Mouse (Mus musculus) heart, embryonic 12.5 days (tissue): Measurements from ENCODE around the gene Rras. TPM values are rescaled to one million over a fixed set of nuclear protein-coding genes. Genes with fewer than 3 reads are reported as not detected.

Experiments used
- ATAC-seq: fragments of 200-750 bp; cut with Nextera tagmentation; 2 replicates; pipeline ENCODE4 v1.8.0; 2017; ENCODE audit warnings: moderate TSS enrichment, moderate library complexity; ENCODE audit not compliant: insufficient number of reproducible peaks, low FRiP score
- H3K27ac ChIP-seq: fragments of 300-500 bp; sonication (generic); 2 replicates; pipeline ENCODE4 v1.5.1; 2016; ENCODE audit warnings: mild to moderate bottlenecking, moderate library complexity; ENCODE audit not compliant: poor library complexity, severe bottlenecking
- H3K27me3 ChIP-seq: fragments of 300-500 bp; sonication (generic); replicated peaks from 2 replicates; pipeline ENCODE4 v1.6.1; 2016; ENCODE audit warnings: mild to moderate bottlenecking, moderate library complexity
- H3K36me3 ChIP-seq: fragments of 300-500 bp; sonication (generic); 2 replicates; pipeline ENCODE4 v1.6.1; 2016; ENCODE audit warnings: mild to moderate bottlenecking, moderate library complexity
- H3K4me1 ChIP-seq: fragments of 300-500 bp; sonication (generic); replicated peaks from 2 replicates; pipeline ENCODE4 v1.6.1; 2016; ENCODE audit warnings: mild to moderate bottlenecking
- H3K4me2 ChIP-seq: fragments of 300-500 bp; sonication (generic); 2 replicates; pipeline ENCODE4 v1.6.1; 2016; ENCODE audit warnings: mild to moderate bottlenecking, moderate library complexity
- H3K4me3 ChIP-seq: fragments of 300-500 bp; sonication (generic); 2 replicates; pipeline ENCODE4 v1.5.1; 2016; ENCODE audit warnings: mild to moderate bottlenecking
- H3K9ac ChIP-seq: fragments of 300-500 bp; sonication (generic); 2 replicates; pipeline ENCODE4 v1.6.1; 2016; ENCODE audit warnings: mild to moderate bottlenecking, moderate library complexity
- H3K9me3 ChIP-seq: fragments of 300-500 bp; sonication (generic); replicated peaks from 2 replicates; pipeline ENCODE4 v1.6.1; 2016; ENCODE audit warnings: mild to moderate bottlenecking, moderate library complexity
- WGBS: fragments of 180-500 bp; shearing (Covaris S2); methylation state at CpG from one replicate; pipeline ENCODE4 v1.1.7; 2016; 5-methylcytosine and 5-hydroxymethylcytosine counted together
- polyA plus RNA-seq: library from polyadenylated mRNA; unstranded; fragments of >200 nt; fragmentation: Nextera tagmentation; extraction: Ambion mirVana; gene quantifications from 2 replicates; pipeline ENCODE4 v1.2.1, GENCODE M21; 2016

The Rras gene
- polyA plus RNA-seq, 1 experiment from 2014 or later = 79.3 TPM

DNA sequence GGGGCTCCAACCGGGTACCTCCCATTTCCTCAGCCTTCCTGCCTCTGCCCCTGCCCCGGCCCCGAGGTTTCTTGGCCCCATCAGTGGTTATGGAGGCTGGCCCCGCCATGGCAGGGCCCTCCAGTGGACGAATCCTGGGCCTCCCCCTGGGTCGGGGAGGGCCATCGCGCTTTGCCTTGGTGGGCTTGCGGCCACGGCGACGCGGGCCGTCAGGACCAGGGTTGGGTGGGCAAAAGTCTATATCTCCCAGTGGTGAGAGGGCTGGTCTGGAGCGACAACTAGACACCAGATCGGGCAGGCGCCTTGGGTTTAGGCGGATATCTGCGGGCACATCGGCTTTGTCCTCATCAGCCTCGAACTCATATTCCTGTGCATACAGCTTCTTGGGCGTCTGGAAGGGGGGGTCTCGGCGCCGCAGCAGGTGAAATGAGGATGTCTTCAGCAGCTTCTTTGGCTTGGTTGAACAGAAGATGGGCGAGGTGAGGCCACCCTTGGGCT is 29.1 kb downstream of the Rras start:
- Histone ChIP-seq H3K9me3 (no peaks in the 10 kb centered on the region), H3K36me3 (peaks cover 89% of the 10 kb centered on the region), H3K4me3 (no peak overlapping the region), H3K27ac (no peak overlapping the region), H3K27me3 (no peaks in the 10 kb centered on the region), H3K9ac (no peak overlapping the region), H3K4me2 (no peak overlapping the region), H3K4me1 (peaks cover 19% of the 10 kb centered on the region)
- 94% methylated on average over 26 of the region's 26 CpGs for WGBS
- no peak for ATAC-seq

DNA sequence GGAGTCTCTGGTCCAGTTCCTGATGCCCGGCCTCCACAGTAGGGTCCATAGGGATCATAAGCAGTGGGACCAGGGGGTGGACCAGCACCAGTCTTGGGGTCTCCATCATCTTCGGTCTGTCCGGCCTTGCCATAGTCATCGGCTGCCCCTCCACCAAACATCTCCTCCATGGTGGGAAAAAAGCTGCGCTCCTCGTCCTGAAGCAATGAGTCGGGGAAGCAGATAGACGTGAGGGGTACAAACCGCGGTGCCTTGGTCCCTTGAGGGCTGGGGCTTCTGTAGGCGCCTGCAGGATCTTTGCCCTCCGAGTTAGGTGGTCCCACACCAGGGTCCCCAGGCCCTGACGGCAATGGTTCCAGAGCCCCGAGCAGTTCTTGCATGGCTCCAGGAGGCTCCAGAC is 29.7 kb downstream of the Rras start:
- Histone ChIP-seq H3K27ac (no peak overlapping the region), H3K4me3 (no peak overlapping the region), H3K9ac (no peak overlapping the region), H3K4me2 (no peak overlapping the region), H3K36me3 (peaks cover 83% of the 10 kb centered on the region), H3K4me1 (peaks cover 21% of the 10 kb centered on the region), H3K27me3 (no peaks in the 10 kb centered on the region), H3K9me3 (no peaks in the 10 kb centered on the region)
- ATAC-seq = no peak
- WGBS = 96% methylated on average over 14 of the region's 14 CpGs

DNA sequence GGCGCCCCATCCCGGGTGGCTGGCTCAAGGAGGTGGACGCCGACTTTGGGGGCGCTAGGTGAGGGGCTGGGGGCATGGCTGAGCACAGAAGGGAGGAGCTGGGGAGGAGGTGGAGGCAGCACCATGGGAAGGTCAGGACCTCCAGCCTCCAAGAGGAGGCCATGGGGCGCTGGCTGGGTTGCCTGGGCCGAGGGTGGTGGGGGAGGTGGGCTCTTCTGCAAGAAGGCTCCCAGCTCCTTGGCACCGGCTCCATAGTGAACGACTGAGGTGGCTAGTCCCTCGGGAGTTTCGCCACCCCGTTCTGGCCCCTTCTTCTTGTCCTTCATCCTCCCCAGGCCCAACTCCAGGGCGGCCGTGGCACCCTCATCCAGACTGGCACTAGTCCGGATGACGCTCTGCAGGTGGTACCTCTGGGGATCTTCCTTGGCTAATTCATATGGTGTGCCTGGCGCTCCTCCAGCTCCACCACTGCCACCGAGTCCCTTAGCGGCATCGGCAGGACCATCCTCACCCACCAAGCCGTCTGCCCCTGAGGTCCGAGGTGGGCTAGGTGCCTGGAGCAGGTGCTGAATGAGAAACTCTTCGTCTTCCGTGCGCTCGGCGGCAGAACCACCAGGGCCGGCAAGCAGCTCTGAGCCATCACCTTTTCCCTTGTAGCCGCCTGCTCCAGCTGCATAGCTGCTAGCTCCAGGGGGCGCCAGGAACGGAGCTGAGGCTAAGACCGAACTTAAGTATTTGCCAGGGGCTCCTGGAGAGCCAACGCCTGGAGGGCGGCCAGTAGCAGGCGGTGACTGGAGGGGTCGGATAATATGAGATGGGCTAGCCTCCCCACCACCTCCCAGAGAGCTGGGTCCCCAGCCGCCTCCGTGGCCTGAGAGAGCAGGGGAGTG is 30.5 kb downstream of the Rras start:
- H3K27me3 ChIP-seq = no peaks in the 10 kb centered on the region
- WGBS = 92% methylated on average over 38 of the region's 38 CpGs
- H3K4me2 ChIP-seq = no peak overlapping the region
- no peak overlapping the region for H3K9ac ChIP-seq
- H3K36me3 ChIP-seq = peaks cover 75% of the 10 kb centered on the region
- peaks cover 21% of the 10 kb centered on the region for H3K4me1 ChIP-seq
- no peak for ATAC-seq
- no peak overlapping the region for H3K4me3 ChIP-seq
- H3K27ac ChIP-seq = no peak overlapping the region
- no peaks in the 10 kb centered on the region for H3K9me3 ChIP-seq

DNA sequence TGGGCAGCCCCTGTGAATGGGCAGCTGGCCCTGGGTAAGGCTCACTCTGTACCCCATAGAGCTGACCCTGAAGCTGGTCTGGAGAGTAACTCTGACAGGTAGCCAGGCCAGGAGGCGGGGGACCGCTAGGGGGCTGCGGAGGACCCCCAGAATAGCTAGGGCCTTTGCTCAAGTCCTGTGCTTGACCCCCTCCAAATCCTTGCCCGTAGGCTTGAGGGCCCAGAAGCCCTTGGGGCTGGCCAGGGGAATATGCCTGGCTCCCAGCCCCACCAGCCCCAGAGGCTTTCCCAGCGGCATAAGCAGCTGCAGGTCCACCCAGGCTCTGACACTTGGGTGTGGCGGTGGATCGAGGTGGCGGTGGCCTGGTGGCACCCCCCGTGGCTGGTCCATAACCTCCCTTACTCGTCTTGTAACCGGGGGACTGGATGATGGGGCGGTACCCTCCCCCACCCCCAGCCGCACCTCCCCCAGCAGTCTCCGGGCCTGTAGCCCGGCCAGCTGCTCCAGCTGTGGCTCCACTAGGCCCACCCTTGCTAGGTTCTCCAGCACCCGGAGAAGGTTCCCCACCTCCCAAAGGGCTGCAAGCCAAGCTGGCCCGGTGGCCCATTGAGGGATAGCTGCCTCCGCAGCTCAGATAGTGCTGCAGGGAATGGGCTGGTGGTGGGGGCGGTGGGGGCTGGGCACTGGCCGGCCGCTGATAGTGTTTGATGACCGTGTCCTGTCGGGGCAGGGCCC is 31.3 kb downstream of the Rras start:
- ATAC-seq = no peak
- Histone ChIP-seq H3K27ac (no peak overlapping the region), H3K4me3 (no peak overlapping the region), H3K9ac (no peak overlapping the region), H3K27me3 (no peaks in the 10 kb centered on the region), H3K36me3 (peaks cover 67% of the 10 kb centered on the region), H3K4me1 (peaks cover 21% of the 10 kb centered on the region), H3K9me3 (no peaks in the 10 kb centered on the region), H3K4me2 (no peak overlapping the region)
- 93% methylated on average over 23 of the region's 23 CpGs for whole genome bisulfite sequencing

DNA sequence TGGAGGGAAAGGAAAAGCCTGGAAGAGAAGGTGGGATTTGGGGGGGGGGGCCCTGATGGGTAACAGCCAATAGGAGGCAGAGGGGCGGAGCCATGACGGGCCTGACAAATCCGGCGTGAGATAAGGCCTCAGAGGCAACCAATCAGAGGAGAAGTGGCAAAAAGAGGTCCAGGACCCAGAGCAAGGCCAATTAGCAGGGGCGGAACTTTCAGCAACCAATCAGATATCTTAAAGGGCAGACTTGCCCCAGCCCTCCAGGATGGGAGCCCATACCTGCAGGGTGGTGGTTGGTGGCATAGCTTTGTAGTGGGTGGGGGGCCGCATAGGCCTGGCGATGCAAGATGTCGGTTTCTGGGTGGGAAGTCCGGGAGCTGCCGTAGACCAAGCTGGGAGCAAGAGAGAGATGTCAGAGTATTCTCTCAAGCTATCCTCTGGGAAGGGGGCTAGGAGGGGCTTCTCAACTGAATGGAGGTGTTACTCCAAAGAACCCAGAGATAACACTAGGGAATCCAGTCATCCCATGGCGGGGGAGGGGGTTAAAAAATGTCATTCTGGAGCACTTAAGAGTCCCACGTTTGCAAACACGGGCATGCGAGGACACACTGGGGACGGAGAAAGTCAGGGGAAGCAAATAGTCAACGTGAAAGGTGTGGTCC is 33.3 kb downstream of the Rras start:
- peak overlapping the region; percentile 98 for H3K27ac ChIP-seq
- ATAC-seq = peak; percentile 22; the same call in 1 of the 2 replicates
- 5% methylated on average over 16 of the region's 16 CpGs for WGBS
- H3K9ac ChIP-seq = peak overlapping the region; percentile 96
- H3K4me1 ChIP-seq = peaks cover 21% of the 10 kb centered on the region
- no peaks in the 10 kb centered on the region for H3K9me3 ChIP-seq
- H3K36me3 ChIP-seq = peaks cover 48% of the 10 kb centered on the region
- peak overlapping the region; percentile 91 for H3K4me3 ChIP-seq
- H3K4me2 ChIP-seq = peak overlapping the region; percentile 92
- H3K27me3 ChIP-seq = no peaks in the 10 kb centered on the region

DNA sequence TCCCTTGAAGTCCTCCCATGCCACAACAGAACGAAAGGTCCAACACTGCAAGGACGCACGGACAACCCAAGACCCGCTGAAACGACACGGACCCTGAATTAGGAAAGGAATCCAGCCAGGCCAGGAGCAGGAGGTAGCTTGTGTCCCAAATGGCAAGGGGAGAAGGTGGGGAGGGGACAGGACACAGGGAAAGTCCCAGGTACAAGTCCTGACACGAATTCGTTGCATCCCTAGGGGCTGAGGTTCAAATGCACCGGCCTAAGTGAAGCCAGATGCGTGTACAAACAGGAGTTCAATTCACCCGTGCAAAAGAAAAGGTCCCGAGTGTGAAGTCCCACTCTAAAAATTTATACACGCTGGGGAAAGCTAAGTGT is 33.8 kb downstream of the Rras start:
- 2% methylated on average over 13 of the region's 13 CpGs for WGBS
- H3K27ac ChIP-seq = peak overlapping the region; percentile 98
- H3K9me3 ChIP-seq = no peaks in the 10 kb centered on the region
- H3K4me2 ChIP-seq = peak overlapping the region; percentile 92
- H3K4me1 ChIP-seq = peaks cover 21% of the 10 kb centered on the region
- ATAC-seq = no peak
- no peaks in the 10 kb centered on the region for H3K27me3 ChIP-seq
- H3K36me3 ChIP-seq = peaks cover 42% of the 10 kb centered on the region
- H3K9ac ChIP-seq = peak overlapping the region; percentile 96
- peak overlapping the region; percentile 91 for H3K4me3 ChIP-seq

DNA sequence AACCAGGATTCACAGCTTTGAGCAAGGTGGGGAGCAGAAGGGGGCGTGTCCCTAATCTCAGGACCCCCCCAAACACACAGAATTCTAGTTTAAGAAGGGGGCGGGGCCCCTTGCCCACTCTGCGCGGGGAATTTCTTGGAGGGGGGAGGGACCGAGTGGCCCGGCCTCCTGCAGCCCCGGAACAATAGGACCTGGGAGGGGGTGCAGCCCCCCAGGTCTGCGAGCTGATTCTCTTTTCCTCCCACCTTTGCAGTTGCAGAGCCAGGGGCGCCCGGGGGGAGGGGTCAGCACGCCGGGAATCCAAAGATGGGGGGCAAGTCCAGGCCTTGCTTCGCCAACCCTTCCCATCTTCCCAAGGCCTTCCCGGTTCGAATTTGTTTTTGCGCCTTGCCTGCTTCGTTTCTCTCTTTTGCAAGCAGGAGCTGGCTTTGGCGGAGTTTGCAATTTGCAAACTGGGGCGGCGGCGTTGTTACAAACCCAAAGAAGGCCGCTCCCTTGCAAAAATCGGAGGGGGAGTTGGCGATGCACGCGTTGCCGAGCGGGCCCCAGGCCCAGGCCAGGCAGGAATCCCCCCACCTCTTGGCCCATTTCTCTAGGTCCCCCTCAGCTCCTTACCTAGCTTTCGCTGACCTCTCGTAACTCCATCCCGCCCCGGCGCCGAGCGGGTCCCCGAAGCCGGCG is 34.6 kb downstream of the Rras start:
- Histone ChIP-seq H3K36me3 (peaks cover 35% of the 10 kb centered on the region), H3K9ac (peak overlapping the region; percentile 96), H3K4me3 (peak overlapping the region; percentile 91), H3K9me3 (no peaks in the 10 kb centered on the region), H3K27ac (peak overlapping the region; percentile 98), H3K4me1 (peaks cover 21% of the 10 kb centered on the region), H3K27me3 (no peaks in the 10 kb centered on the region), H3K4me2 (peak overlapping the region; percentile 92)
- no peak for ATAC-seq
- WGBS = under 1% methylated on average over 38 of the region's 38 CpGs

DNA sequence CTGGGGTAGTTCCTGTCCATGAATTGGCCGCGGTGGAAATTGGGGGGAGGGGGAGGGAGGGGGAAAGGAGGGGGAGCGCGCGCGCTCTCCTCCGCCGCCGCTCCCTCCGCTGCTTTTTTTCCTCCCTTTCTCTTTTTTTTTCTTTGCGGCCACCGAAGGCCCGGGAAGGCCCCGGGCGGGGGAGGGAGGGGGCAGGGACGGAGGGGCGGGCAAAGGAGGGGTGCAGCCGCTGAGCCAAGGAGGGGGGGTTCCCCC is 35.0 kb downstream of the Rras start, which contains the start of gene Prr12:
TSS of gene Prr12 (minus strand) at position 20 of the 255 bp plus-strand sequence.
- Histone ChIP-seq H3K27ac (peak within 1 kb of the TSS; percentile 98), H3K4me3 (peak within 1 kb of the TSS; percentile 91), H3K9me3 (no peaks in the 10 kb centered on the region), H3K9ac (peak within 1 kb of the TSS; percentile 96), H3K4me1 (peaks cover 21% of the 10 kb centered on the region), H3K4me2 (peak within 1 kb of the TSS; percentile 92), H3K27me3 (no peaks in the 10 kb centered on the region), H3K36me3 (peaks cover 30% of the 10 kb centered on the region)
- 0% methylated on average over 10 of the region's 18 CpGs for WGBS
- ATAC-seq = peak; percentile 9

DNA sequence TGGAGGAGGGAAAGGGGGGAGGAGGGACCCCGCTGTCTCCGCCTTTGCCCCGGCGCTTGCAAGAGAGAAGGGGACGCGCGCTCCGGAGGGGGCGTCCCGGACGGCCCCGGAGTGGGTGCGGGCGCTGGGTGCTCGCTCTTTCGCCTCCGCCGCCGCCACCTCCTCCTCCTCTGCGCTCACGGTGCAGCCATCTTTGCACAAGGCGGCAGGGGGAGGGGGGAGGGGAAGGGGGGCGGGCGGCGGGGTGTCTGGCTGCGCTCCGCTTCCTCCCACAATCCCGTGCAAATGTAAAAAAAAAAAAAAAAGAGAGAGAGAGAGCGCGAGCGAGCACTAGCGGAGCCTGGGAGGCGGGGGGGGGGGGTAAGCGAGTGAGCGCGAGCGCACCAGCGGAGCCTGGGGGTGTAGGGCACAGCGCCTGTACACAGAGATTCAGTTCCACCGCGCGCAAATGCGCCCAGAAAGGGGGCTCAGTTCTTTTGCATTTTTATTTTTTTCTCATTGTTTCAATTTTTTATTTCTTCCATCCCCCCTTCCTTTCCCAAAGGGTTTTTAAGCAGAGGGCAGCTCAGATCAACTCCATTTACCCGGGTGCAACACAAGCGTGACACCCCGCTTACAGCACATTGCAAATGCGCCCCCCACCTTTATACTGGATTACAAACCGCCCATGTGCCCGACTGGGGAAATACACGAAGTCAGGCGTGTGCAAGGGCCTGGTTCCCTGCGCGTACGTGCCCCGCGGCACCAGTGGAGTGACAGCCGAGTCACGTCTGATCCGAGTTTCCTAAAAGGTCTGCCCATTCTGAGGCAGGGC is 35.6 kb downstream of the Rras start:
- H3K27ac ChIP-seq = peak overlapping the region; percentile 98
- peak overlapping the region; percentile 96 for H3K9ac ChIP-seq
- H3K4me3 ChIP-seq = peak overlapping the region; percentile 91
- ATAC-seq = peak; percentile 58
- H3K36me3 ChIP-seq = peaks cover 25% of the 10 kb centered on the region
- under 1% methylated on average over 42 of the region's 59 CpGs for WGBS
- H3K27me3 ChIP-seq = no peaks in the 10 kb centered on the region
- H3K4me2 ChIP-seq = peak overlapping the region; percentile 92
- H3K9me3 ChIP-seq = no peaks in the 10 kb centered on the region
- peaks cover 21% of the 10 kb centered on the region for H3K4me1 ChIP-seq

DNA sequence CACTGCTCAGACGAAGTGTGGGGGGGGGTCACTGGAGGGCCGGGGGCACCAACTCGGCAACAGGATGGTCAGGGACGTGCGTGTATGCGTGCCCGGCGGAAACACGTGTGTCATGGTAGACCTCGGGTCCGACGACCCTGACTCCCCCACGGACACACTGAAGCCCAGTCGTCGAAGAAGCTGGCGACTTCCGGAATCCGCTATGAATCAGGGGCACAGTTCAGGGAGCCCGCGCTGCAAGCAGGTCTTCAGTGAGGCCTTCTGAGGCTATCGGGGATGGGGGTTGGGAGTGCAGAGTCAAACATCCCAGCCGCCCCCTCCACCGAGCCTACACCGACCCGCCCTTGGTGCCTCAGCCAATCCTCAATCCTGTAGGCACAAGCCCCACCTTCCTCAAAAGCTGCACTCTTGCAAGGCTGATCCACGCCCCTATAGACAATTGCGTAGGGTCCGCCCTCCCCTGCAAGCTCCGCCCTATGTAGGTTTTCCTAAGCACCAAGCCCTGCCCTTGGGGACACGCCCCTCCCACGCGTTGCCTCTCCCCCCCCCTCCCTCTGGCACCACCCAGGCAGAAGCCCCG is 36.3 kb downstream of the Rras start:
- WGBS = 0% methylated on average over 33 of the region's 33 CpGs
- Histone ChIP-seq H3K36me3 (peaks cover 18% of the 10 kb centered on the region), H3K27me3 (no peaks in the 10 kb centered on the region)

More for the DNA sequence above, 36.3 kb downstream of the Rras start:
- Histone ChIP-seq H3K4me2 (peak overlapping the region; percentile 92), H3K4me3 (peak overlapping the region; percentile 91), H3K9ac (peak overlapping the region; percentile 96), H3K9me3 (no peaks in the 10 kb centered on the region), H3K27ac (peak overlapping the region; percentile 98), H3K4me1 (peaks cover 21% of the 10 kb centered on the region)
- peak; percentile 95 for ATAC-seq
